Mouse (Mus musculus) forebrain, embryonic 12.5 days (tissue): ENCODE data around the gene Itih5. TPM values are rescaled to one million over a fixed set of nuclear protein-coding genes. Genes with fewer than 3 reads are reported as not detected.
A peak's percentile ranks its signal among the peaks of the same experiment; 100 is the strongest.

ENCODE experiments used
- ATAC-seq: fragments of 200-750 bp; cut with Nextera tagmentation; 2 replicates; pipeline ENCODE4 v1.8.0; 2017; ENCODE audit warnings: moderate TSS enrichment; ENCODE audit not compliant: low FRiP score
- H3K27ac ChIP-seq: fragments of 300-500 bp; sonication (generic); 2 replicates; pipeline ENCODE4 v1.5.1; 2016; ENCODE audit warnings: mild to moderate bottlenecking
- H3K27me3 ChIP-seq: fragments of 300-500 bp; sonication (generic); 2 replicates; pipeline ENCODE4 v1.6.1; 2016; ENCODE audit warnings: mild to moderate bottlenecking
- H3K36me3 ChIP-seq: fragments of 300-500 bp; sonication (generic); replicated peaks from 2 replicates; pipeline ENCODE4 v1.6.1; 2016; ENCODE audit warnings: mild to moderate bottlenecking
- H3K4me1 ChIP-seq: fragments of 300-500 bp; sonication (generic); 2 replicates; pipeline ENCODE4 v1.6.1; 2016
- H3K4me2 ChIP-seq: fragments of 300-500 bp; sonication (generic); 2 replicates; pipeline ENCODE4 v1.6.1; 2016; ENCODE audit warnings: mild to moderate bottlenecking, moderate library complexity
- H3K4me3 ChIP-seq: fragments of 300-500 bp; sonication (generic); replicated peaks from 2 replicates; pipeline ENCODE4 v1.5.1; 2016; ENCODE audit warnings: mild to moderate bottlenecking
- H3K9ac ChIP-seq: fragments of 300-500 bp; sonication (generic); 2 replicates; pipeline ENCODE4 v1.6.1; 2016; ENCODE audit warnings: mild to moderate bottlenecking
- H3K9me3 ChIP-seq: fragments of 300-500 bp; sonication (generic); 2 replicates; pipeline ENCODE4 v1.6.1; 2016
- WGBS: fragments of 180-500 bp; shearing (Covaris S2); methylation state at CpG from one replicate; pipeline ENCODE4 v1.1.7; 2016; 5-methylcytosine and 5-hydroxymethylcytosine counted together
- polyA plus RNA-seq: library from polyadenylated mRNA; unstranded; fragments of >200 nt; fragmentation: Nextera tagmentation; extraction: Ambion mirVana; gene quantifications from 2 replicates; pipeline ENCODE4 v1.2.1, GENCODE M21; 2016

Itih5 gene
- polyA plus RNA-seq: 2.6 and 3.4 TPM in 2 replicates

DNA sequence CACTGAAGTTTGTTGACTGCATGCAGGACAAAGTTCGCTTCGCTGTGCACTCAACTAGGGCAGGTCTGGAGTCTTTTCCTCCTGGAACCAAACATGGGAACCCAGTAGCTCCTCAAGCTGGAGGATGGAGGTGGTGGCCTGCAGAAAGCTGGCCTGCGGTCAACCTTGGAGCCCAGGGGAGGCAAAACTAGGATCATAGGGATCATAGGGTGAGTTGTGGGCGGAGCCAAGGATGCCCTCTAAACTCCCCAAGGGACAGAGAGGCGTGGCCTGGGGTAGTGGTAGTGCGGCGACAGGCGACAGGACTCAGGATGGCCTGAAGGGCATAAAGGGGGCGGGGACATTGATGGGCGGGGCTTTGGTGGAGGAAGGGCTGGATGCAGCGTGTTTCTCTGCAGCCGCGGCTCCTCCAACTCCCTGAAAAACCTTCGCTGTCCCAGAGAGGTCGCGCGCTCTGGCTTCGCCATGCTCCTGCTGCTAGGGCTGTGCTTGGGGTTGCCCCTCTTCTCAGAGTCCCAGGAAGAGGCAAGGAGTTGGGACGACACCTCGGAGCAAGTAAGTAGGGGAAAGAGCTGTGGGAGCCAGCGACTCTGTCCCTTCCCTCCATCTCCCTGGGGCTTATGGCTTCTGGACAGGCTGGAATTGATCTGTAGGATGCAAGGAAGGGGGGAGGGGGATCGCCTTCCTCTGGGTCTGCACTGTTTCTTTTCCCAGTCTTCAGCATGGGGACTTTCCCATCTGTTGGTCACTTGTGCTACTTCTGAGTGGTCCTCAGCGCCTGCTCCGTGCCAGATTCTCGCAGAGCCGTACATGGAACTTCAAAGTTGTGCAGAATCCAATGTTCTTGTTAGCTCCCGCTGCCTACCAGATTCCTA is at the start of gene Itih5:
Gene Itih5 (plus strand): TSS at position 371 of the 875 bp plus-strand sequence.
- peak; percentile 87 for ATAC-seq
- Histone ChIP-seq H3K9me3 (no peaks in the 10 kb centered on the region), H3K27ac (no peak within 1 kb of the TSS), H3K4me1 (peaks cover 14% of the 10 kb centered on the region), H3K4me2 (peak within 1 kb of the TSS; percentile 86), H3K27me3 (no peaks in the 10 kb centered on the region), H3K36me3 (no peaks in the 10 kb centered on the region), H3K4me3 (peak within 1 kb of the TSS; percentile 46), H3K9ac (peak within 1 kb of the TSS; percentile 54)
- WGBS: 7% methylated on average over 27 of the region's 27 CpGs

GRCm38 (mm10) chr2:10108535-10109189 is 44.7 kb upstream of the Itih5 start:
- no peak overlapping the region for H3K4me2 ChIP-seq
- no peaks in the 10 kb centered on the region for H3K9me3 ChIP-seq
- H3K27ac ChIP-seq: no peak overlapping the region
- no peaks in the 10 kb centered on the region for H3K36me3 ChIP-seq
- WGBS: 76% methylated on average over 6 of the region's 6 CpGs
- ATAC-seq: no peak
- no peaks in the 10 kb centered on the region for H3K27me3 ChIP-seq
- H3K4me3 ChIP-seq: no peak overlapping the region
- no peaks in the 10 kb centered on the region for H3K4me1 ChIP-seq
- H3K9ac ChIP-seq: no peak overlapping the region

GRCm38 (mm10) chr2:10118751-10119150 is 34.6 kb upstream of the Itih5 start:
- no peaks in the 10 kb centered on the region for H3K9me3 ChIP-seq
- no peaks in the 10 kb centered on the region for H3K36me3 ChIP-seq
- no peaks in the 10 kb centered on the region for H3K4me1 ChIP-seq
- no peak overlapping the region for H3K27ac ChIP-seq
- 61% methylated on average over 1 of the region's 1 CpGs for WGBS
- no peak overlapping the region for H3K4me2 ChIP-seq
- ATAC-seq: no peak
- no peak overlapping the region for H3K4me3 ChIP-seq
- no peaks in the 10 kb centered on the region for H3K27me3 ChIP-seq
- H3K9ac ChIP-seq: no peak overlapping the region

- Histone ChIP-seq H3K4me3 (no peak overlapping the region), H3K9me3 (no peaks in the 10 kb centered on the region), H3K4me2 (no peak overlapping the region), H3K9ac (no peak overlapping the region), H3K27me3 (no peaks in the 10 kb centered on the region), H3K4me1 (no peaks in the 10 kb centered on the region), H3K27ac (no peak overlapping the region), H3K36me3 (no peaks in the 10 kb centered on the region)
- WGBS: 89% methylated on average over 8 of the region's 8 CpGs
- ATAC-seq: no peak
Measured at GRCm38 (mm10) chr2:10119276-10119675, 34.1 kb upstream of the Itih5 start.

DNA sequence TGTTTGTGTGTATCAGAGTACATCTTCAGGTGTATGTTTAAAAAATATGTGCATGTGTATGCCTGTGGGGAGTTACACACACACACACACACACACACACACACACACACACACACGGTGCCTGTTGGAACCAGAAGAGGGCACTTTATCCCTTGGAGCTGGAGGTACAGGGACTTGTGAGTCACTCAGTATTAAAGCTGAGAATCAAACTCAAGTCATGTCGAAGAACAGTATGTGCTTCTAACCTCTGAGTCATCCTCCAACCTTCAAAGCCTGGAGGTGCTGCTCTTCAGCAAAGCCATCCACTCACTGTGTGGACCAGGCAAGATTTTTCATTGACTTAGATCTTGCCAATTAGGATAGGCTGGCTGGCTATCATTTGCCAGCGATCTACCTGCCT is 31.5 kb upstream of the Itih5 start:
- H3K4me2 ChIP-seq: no peak overlapping the region
- WGBS: 63% methylated on average over 3 of the region's 3 CpGs

GRCm38 (mm10) chr2:10126122-10126521 is 27.2 kb upstream of the Itih5 start:
- no peak overlapping the region for H3K9ac ChIP-seq
- WGBS: 91% methylated on average over 4 of the region's 4 CpGs
- no peak for ATAC-seq
- H3K4me3 ChIP-seq: no peak overlapping the region
- H3K27me3 ChIP-seq: no peaks in the 10 kb centered on the region
- no peaks in the 10 kb centered on the region for H3K9me3 ChIP-seq
- H3K27ac ChIP-seq: no peak overlapping the region
- no peaks in the 10 kb centered on the region for H3K4me1 ChIP-seq
- H3K4me2 ChIP-seq: no peak overlapping the region
- H3K36me3 ChIP-seq: no peaks in the 10 kb centered on the region

More for the DNA sequence above, 31.5 kb upstream of the Itih5 start:
- Histone ChIP-seq H3K27ac (no peak overlapping the region), H3K4me1 (no peaks in the 10 kb centered on the region), H3K9me3 (no peaks in the 10 kb centered on the region), H3K9ac (no peak overlapping the region), H3K36me3 (no peaks in the 10 kb centered on the region), H3K4me3 (no peak overlapping the region), H3K27me3 (no peaks in the 10 kb centered on the region)
- no peak for ATAC-seq

DNA sequence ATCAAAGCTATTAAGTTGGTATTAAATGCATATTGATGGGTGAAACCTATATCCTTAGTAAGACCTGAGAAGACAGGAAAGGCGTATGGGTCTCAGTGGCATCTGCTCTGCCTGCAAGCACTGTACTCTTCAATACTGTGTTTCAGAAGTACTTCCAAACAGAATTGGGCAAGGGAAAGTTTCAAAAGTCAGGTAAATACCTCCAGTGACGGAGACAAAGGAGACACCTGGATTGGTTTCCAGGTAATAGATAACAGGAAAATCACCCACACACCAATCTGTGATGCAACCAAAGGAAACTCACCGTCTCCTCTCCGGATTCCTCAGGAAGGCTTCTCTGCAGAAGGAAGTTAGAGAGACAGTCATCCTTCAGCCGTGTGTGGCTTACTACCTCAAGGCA is 25.9 kb upstream of the Itih5 start:
- no peak overlapping the region for H3K4me3 ChIP-seq
- H3K9me3 ChIP-seq: no peaks in the 10 kb centered on the region
- H3K36me3 ChIP-seq: no peaks in the 10 kb centered on the region
- no peak overlapping the region for H3K27ac ChIP-seq
- no peaks in the 10 kb centered on the region for H3K27me3 ChIP-seq
- H3K4me2 ChIP-seq: no peak overlapping the region
- 87% methylated on average over 5 of the region's 5 CpGs for WGBS
- H3K9ac ChIP-seq: no peak overlapping the region
- ATAC-seq: no peak
- H3K4me1 ChIP-seq: no peaks in the 10 kb centered on the region

DNA sequence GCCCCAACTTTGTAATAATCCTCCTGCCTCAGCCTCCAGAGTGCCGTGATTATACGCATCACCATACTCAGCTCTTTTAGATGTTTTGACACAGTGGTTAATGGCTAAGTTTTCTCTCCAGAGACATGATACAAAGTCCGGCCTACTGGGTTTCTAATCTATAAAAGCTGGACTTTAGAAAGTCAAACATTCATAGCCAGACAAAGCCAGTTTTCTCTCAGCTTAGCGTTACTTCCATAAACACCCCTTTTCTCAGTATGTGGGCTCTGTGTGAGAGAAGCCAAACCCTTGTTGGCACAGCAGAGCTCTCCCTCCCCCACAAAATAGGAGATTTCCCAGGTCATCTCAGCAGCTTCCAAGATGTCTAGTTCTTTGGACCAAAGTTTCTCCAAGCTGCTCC is 24.8 kb upstream of the Itih5 start:
- no peak for ATAC-seq
- no peaks in the 10 kb centered on the region for H3K9me3 ChIP-seq
- no peak overlapping the region for H3K27ac ChIP-seq
- no peaks in the 10 kb centered on the region for H3K36me3 ChIP-seq
- H3K4me1 ChIP-seq: no peaks in the 10 kb centered on the region
- H3K4me3 ChIP-seq: no peak overlapping the region
- 86% methylated on average over 4 of the region's 4 CpGs for WGBS
- no peaks in the 10 kb centered on the region for H3K27me3 ChIP-seq
- H3K9ac ChIP-seq: no peak overlapping the region
- no peak overlapping the region for H3K4me2 ChIP-seq

DNA sequence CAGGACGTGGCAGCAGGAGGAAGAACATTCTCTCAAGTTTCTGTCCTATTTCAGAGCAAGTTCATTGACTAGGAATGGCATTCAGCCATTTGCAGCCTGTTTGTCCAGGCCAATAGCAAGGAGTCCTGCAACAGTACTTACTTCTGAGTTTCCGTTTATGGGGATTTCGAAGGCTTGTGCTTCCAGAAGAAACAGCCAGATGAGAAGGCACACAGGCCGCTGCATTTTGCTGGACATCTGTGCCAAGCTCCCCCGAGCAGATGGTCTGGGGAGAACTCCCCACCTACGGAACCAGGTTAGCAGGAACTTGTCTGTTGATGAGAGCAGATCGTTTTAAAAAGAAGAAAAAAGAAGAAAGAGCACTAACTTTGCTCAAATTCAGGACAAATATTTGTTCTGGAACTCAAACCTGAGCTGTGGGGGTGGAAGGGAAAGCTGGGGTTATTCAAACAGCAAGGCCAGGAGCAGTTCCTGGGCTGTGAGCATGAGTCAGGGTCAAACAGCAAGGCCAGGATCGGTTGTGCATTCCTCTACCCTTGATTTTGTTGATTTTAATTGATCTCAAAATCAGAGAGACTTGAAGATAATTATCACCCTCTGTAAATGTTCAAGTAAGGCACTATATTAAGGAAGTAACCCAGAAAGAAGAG is 22.9 kb upstream of the Itih5 start:
- WGBS: 80% methylated on average over 8 of the region's 8 CpGs
- Histone ChIP-seq H3K9ac (no peak overlapping the region), H3K4me1 (no peaks in the 10 kb centered on the region), H3K9me3 (no peaks in the 10 kb centered on the region), H3K4me3 (no peak overlapping the region), H3K36me3 (no peaks in the 10 kb centered on the region), H3K4me2 (no peak overlapping the region), H3K27me3 (no peaks in the 10 kb centered on the region), H3K27ac (no peak overlapping the region)
- ATAC-seq: no peak

- Histone ChIP-seq H3K9me3 (no peaks in the 10 kb centered on the region), H3K4me2 (no peak within 1 kb of the TSS), H3K36me3 (no peaks in the 10 kb centered on the region), H3K27ac (no peak within 1 kb of the TSS), H3K4me1 (no peaks in the 10 kb centered on the region), H3K4me3 (no peak within 1 kb of the TSS), H3K27me3 (no peaks in the 10 kb centered on the region), H3K9ac (no peak within 1 kb of the TSS)
- 87% methylated on average over 4 of the region's 4 CpGs for WGBS
- no peak for ATAC-seq
Measured at GRCm38 (mm10) chr2:10131296-10131695, 22.1 kb upstream of the Itih5 start, which contains the start of gene Itih2. Gene Itih2, minus strand, starts transcription at chr2:10131396.

DNA sequence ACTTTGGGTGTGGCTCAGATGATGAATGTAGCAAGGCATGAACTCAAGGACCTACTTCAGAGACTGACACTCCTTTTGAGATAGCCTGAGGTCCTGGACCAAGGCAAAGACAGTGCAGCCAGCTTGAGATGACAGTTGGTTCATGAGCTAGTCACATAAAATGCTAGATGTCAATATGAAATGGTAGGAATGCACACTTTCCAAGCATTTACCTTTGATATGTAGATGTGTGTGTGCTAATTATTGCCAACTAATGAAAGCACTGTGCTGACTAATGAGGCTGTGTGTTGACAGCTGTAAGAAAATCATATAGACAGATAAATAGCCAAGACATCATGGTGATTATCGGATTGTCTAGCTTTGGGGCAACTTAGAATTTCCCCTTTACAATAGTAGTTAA is 21.2 kb upstream of the Itih5 start:
- no peak; the same call in 1 of the 2 replicates for ATAC-seq
- H3K4me1 ChIP-seq: no peaks in the 10 kb centered on the region
- H3K4me2 ChIP-seq: no peak overlapping the region
- no peaks in the 10 kb centered on the region for H3K36me3 ChIP-seq
- H3K27ac ChIP-seq: no peak overlapping the region
- 68% methylated on average over 1 of the region's 1 CpGs for WGBS
- H3K4me3 ChIP-seq: no peak overlapping the region
- H3K27me3 ChIP-seq: no peaks in the 10 kb centered on the region
- no peak overlapping the region for H3K9ac ChIP-seq
- no peaks in the 10 kb centered on the region for H3K9me3 ChIP-seq

- Histone ChIP-seq H3K4me1 (no peaks in the 10 kb centered on the region), H3K9me3 (no peaks in the 10 kb centered on the region), H3K36me3 (no peaks in the 10 kb centered on the region), H3K9ac (no peak overlapping the region), H3K27me3 (no peaks in the 10 kb centered on the region), H3K4me3 (no peak overlapping the region), H3K4me2 (no peak overlapping the region), H3K27ac (no peak overlapping the region)
- 81% methylated on average over 6 of the region's 6 CpGs for WGBS
- no peak for ATAC-seq
Measured at GRCm38 (mm10) chr2:10133941-10134340, 19.4 kb upstream of the Itih5 start.
